10 mouse cellular contexts compared by ENCODE assay signal in genomic region chr11:4900437-4900836, GRCm38 (mm10). TPM values are rescaled to one million over a fixed set of nuclear protein-coding genes. Genes with fewer than 3 reads are reported as not detected.
DNase-seq lines count a peak whose midpoint lies in the region; ATAC-seq and TF ChIP-seq lines count a peak whose summit lies in the region.
"Had no signal": no experiment of that assay in that cellular context is flagged by ENCODE, and none has a peak within 500 bp of the region (broad histone marks: within the 10 kb centered on the region; RNA-seq: fewer than 3 reads in every experiment).

No protein-coding gene starts in this region.

- CTCF ChIA-PET in Patski (lab: Charles Lee), result interaction anchor here (1.2 to 3.7 kb wide), 4 partner anchors 14 to 83 kb away, joined by 3 to 16 read pairs (median 6); no protein-coding TSS in a partner anchor

- ATAC-seq in liver, embryonic 12.5 days, result no peak
- ATAC-seq in Patski, result no peak
- ATAC-seq in forebrain, embryonic 14.5 days, result no peak

- no peak for TF ChIP-seq POLR2A in liver, adult 2 months (IDR thresholded peaks at IDR 0.05; ENCODE audit: extremely low read depth, insufficient read depth, low read length)

- H3K4me2 ChIP-seq in liver, embryonic 12.5 days, result no peak overlapping the region
- H3K4me2 ChIP-seq in forebrain, embryonic 14.5 days (ENCODE audit: low read length), result no peak overlapping the region
- H3K4me2 ChIP-seq: heart, embryonic 15.5 days; limb, embryonic 13.5 days had no signal

- H3K36me3 ChIP-seq in liver, adult 2 months (ENCODE audit: control insufficient read depth, insufficient read depth, low read length), result peaks cover 14% of the 10 kb centered on the region
- H3K36me3 ChIP-seq in liver, embryonic 12.5 days, result peaks cover 57% of the 10 kb centered on the region
- H3K36me3 ChIP-seq in forebrain, embryonic 14.5 days (ENCODE audit: control insufficient read depth, insufficient read depth, low read length), result peaks cover 53% of the 10 kb centered on the region

- no peak overlapping the region for H3K27ac ChIP-seq in liver, adult 2 months (replicated peaks; ENCODE audit: insufficient read depth, low read depth, low read length)
- no peak overlapping the region for H3K27ac ChIP-seq in liver, embryonic 12.5 days
- no peak overlapping the region for H3K27ac ChIP-seq in forebrain, embryonic 14.5 days (ENCODE audit: low read depth, low read length)
- H3K27ac ChIP-seq: heart, embryonic 15.5 days; limb, embryonic 13.5 days had no signal

- H3K4me3 ChIP-seq in liver, adult 2 months (ENCODE audit: insufficient read depth, low read depth, low read length), result no peak overlapping the region
- H3K4me3 ChIP-seq in liver, embryonic 12.5 days, result no peak overlapping the region
- H3K4me3 ChIP-seq in forebrain, embryonic 14.5 days (ENCODE audit: low read depth, low read length), result no peak overlapping the region
- H3K4me3 ChIP-seq: heart, embryonic 15.5 days; limb, embryonic 13.5 days had no signal

- no peaks in the 10 kb centered on the region for H3K9me3 ChIP-seq in liver, embryonic 12.5 days (replicated peaks)
- H3K9me3 ChIP-seq in forebrain, embryonic 14.5 days (replicated peaks; ENCODE audit: control insufficient read depth, low read length), result no peaks in the 10 kb centered on the region
- H3K9me3 ChIP-seq: heart, embryonic 15.5 days; limb, embryonic 13.5 days had no signal

- H3K79me2 ChIP-seq in liver, adult 2 months (ENCODE audit: control insufficient read depth, insufficient read depth, low read length), result peaks cover 5% of the 10 kb centered on the region; the same call in 1 of the 2 replicates

- H3K9ac ChIP-seq in liver, adult 2 months (ENCODE audit: low read depth, low read length), result no peak overlapping the region
- no peak overlapping the region for H3K9ac ChIP-seq in liver, embryonic 12.5 days
- H3K9ac ChIP-seq in forebrain, embryonic 14.5 days (ENCODE audit: low read length), result no peak overlapping the region
- H3K9ac ChIP-seq: heart, embryonic 15.5 days; limb, embryonic 13.5 days had no signal

- peaks cover 3% of the 10 kb centered on the region; the same call in 1 of the 2 replicates for H3K4me1 ChIP-seq in liver, adult 2 months (ENCODE audit: control insufficient read depth, insufficient read depth, low read length)
- H3K4me1 ChIP-seq in liver, embryonic 12.5 days, result peaks cover 13% of the 10 kb centered on the region
- H3K4me1 ChIP-seq in forebrain, embryonic 14.5 days (ENCODE audit: control insufficient read depth, insufficient read depth, low read length), result peaks cover 7% of the 10 kb centered on the region

- TF ChIP-seq CTCF in liver, adult 2 months (IDR thresholded peaks at IDR 0.05; ENCODE audit: low read depth, low read length), result peak; percentile 67
- peak; percentile 89 for TF ChIP-seq CTCF in Patski (IDR thresholded peaks at IDR 0.05)

- peak; percentile 58 for DNase-seq in adrenal gland, postnatal 14 days
- DNase-seq in adrenal gland, adult 2 months, result no peak
- DNase-seq in liver, adult 2 months (ENCODE audit: extremely low read depth, low read depth, low spot score), result no peak
- no peak for DNase-seq in Patski (ENCODE audit: low read depth, low spot score)
- peak; percentile 15 for DNase-seq in lung, postnatal 36 days
- DNase-seq in forebrain, embryonic 14.5 days (ENCODE audit: low spot score), result no peak
- no peak for DNase-seq in yolk sac, embryonic 10.5 days (ENCODE audit: low spot score)

- in situ Hi-C loops in Patski (cut with MboI; ENCODE audit: low pct_unique_long_range_greater_than_20kb), result no loop called here

- 78% methylated on average over 5 of the region's 5 CpGs for WGBS in liver, adult 2 months
- WGBS in liver, embryonic 12.5 days (ENCODE audit: insufficient replicate concordance), result 57% methylated on average over 5 of the region's 5 CpGs
- 70% methylated on average over 5 of the region's 5 CpGs for WGBS in forebrain, embryonic 14.5 days

- no peaks in the 10 kb centered on the region for H3K27me3 ChIP-seq in liver, adult 2 months (ENCODE audit: control insufficient read depth, insufficient read depth, low read length)
- no peaks in the 10 kb centered on the region for H3K27me3 ChIP-seq in liver, embryonic 12.5 days (replicated peaks)
- no peaks in the 10 kb centered on the region for H3K27me3 ChIP-seq in Patski
- H3K27me3 ChIP-seq in forebrain, embryonic 14.5 days (replicated peaks; ENCODE audit: control insufficient read depth, insufficient read depth, low read length), result no peaks in the 10 kb centered on the region
- H3K27me3 ChIP-seq: heart, embryonic 15.5 days; limb, embryonic 13.5 days had no signal

- POLR2A ChIA-PET in Patski (lab: Charles Lee), result no interaction called here

RNA-seq across cellular contexts. Expression of gene Thoc5, which starts 5.3 kb away (rescaled TPM):
- total RNA-seq in adrenal gland, postnatal 14 days (2021), result 29.9 and 34.6 TPM in 2 replicates
- total RNA-seq in adrenal gland, adult 2 months (2021), result 10 to 100 TPM; 32.3 to 34.1 TPM
- polyA plus RNA-seq in adrenal gland, adult 2 months (2012; rRNA removed), result 8.8 TPM in 2 replicates
- total RNA-seq in liver, adult 2 months (2014; rRNA removed), result 8.8 and 10.0 TPM in 2 replicates
- polyA plus RNA-seq in liver, adult 2 months (2012; rRNA removed), result 9.6 and 10.4 TPM in 2 replicates
- polyA plus RNA-seq in liver, embryonic 12.5 days (2016; fragmentation: Nextera tagmentation; extraction: Ambion mirVana), result 27.8 and 28.1 TPM in 2 replicates
- polyA plus RNA-seq in Patski (2021), result 44.2 TPM
- polyA plus RNA-seq in forebrain, embryonic 14.5 days (2014; fragmentation: Nextera tagmentation; extraction: Ambion mirVana), result 72.8 and 77.5 TPM in 2 replicates

RNA-seq across cellular contexts. Expression of gene Nipsnap1, which starts 26.7 kb away (rescaled TPM):
- 23.1 and 41.1 TPM in 2 replicates for total RNA-seq in adrenal gland, postnatal 14 days (2021)
- total RNA-seq in adrenal gland, adult 2 months (2021), result 10 to 100 TPM; 31.5 to 35.9 TPM
- 28.2 and 30.6 TPM in 2 replicates for polyA plus RNA-seq in adrenal gland, adult 2 months (2012; rRNA removed)
- total RNA-seq in liver, adult 2 months (2014; rRNA removed), result 217 and 226 TPM in 2 replicates
- polyA plus RNA-seq in liver, adult 2 months (2012; rRNA removed), result 294 and 337 TPM in 2 replicates
- polyA plus RNA-seq in liver, embryonic 12.5 days (2016; fragmentation: Nextera tagmentation; extraction: Ambion mirVana), result 68.0 and 76.6 TPM in 2 replicates
- 94.7 TPM for polyA plus RNA-seq in Patski (2021)
- 119 and 122 TPM in 2 replicates for polyA plus RNA-seq in forebrain, embryonic 14.5 days (2014; fragmentation: Nextera tagmentation; extraction: Ambion mirVana)

RNA-seq across cellular contexts. Expression of gene Nefh, which starts 47.4 kb away (rescaled TPM):
- 1.8 and 2.8 TPM in 2 replicates for total RNA-seq in adrenal gland, postnatal 14 days (2021)
- total RNA-seq in adrenal gland, adult 2 months (2021), result 1 to 10 TPM; 2.1 TPM
- 0.71 and 2.5 TPM in 2 replicates for polyA plus RNA-seq in adrenal gland, adult 2 months (2012; rRNA removed)
- total RNA-seq in liver, adult 2 months (2014; rRNA removed), result 0.09 and 0.20 TPM in 2 replicates
- polyA plus RNA-seq in liver, adult 2 months (2012; rRNA removed), result 0.06 TPM in 1 of 2 replicates, not detected in the other
- polyA plus RNA-seq in liver, embryonic 12.5 days (2016; fragmentation: Nextera tagmentation; extraction: Ambion mirVana), result 0.66 and 0.73 TPM in 2 replicates
- polyA plus RNA-seq in Patski (2021), result 0.05 TPM
- polyA plus RNA-seq in forebrain, embryonic 14.5 days (2014; fragmentation: Nextera tagmentation; extraction: Ambion mirVana), result 0.75 and 1.0 TPM in 2 replicates

RNA-seq across cellular contexts. Expression of gene Nf2, which starts 51.1 kb away (rescaled TPM):
- total RNA-seq in adrenal gland, postnatal 14 days (2021), result 102 and 106 TPM in 2 replicates
- total RNA-seq in adrenal gland, adult 2 months (2021), result 100 to 1,000 TPM in 1 of 2 experiments, 10 to 100 TPM in 1; 87.8 to 130 TPM
- 72.5 and 94.6 TPM in 2 replicates for polyA plus RNA-seq in adrenal gland, adult 2 months (2012; rRNA removed)
- total RNA-seq in liver, adult 2 months (2014; rRNA removed), result 10.8 and 11.1 TPM in 2 replicates
- 14.6 and 16.4 TPM in 2 replicates for polyA plus RNA-seq in liver, adult 2 months (2012; rRNA removed)
- polyA plus RNA-seq in liver, embryonic 12.5 days (2016; fragmentation: Nextera tagmentation; extraction: Ambion mirVana), result 29.5 and 33.0 TPM in 2 replicates
- polyA plus RNA-seq in Patski (2021), result 93.1 TPM
- 44.9 and 56.2 TPM in 2 replicates for polyA plus RNA-seq in forebrain, embryonic 14.5 days (2014; fragmentation: Nextera tagmentation; extraction: Ambion mirVana)

Comparison
In these comparisons a context has a peak if more than half of its experiments do, and no peak if none do; other contexts are left out.
1. DNase-seq: peak in adrenal gland, postnatal 14 days (single experiment) and lung, postnatal 36 days (single experiment); none in adrenal gland, adult 2 months (single experiment), liver, adult 2 months (single experiment), Patski (single experiment), forebrain, embryonic 14.5 days (single experiment) and yolk sac, embryonic 10.5 days (single experiment).